Mouse (Mus musculus): ENCODE results near the gene Alg3. TPM values are rescaled to one million over a fixed set of nuclear protein-coding genes. Genes with fewer than 3 reads are reported as not detected.

Gene Alg3
- total RNA-seq, 2 experiments from 2014 or later: 8.7 to 11.0 TPM

GRCm38 (mm10) chr16:20610501-20611356, 806 bp downstream of the Alg3 start:
- DNase-seq (ENCODE audit: low spot score in 2 of 2): peak in 1 of 2 experiments; percentile 71

GRCm38 (mm10) chr16:20604705-20605104, 6.8 kb downstream of the Alg3 start:
- DNase-seq (ENCODE audit: low spot score in 2 of 2): peak in 1 of 2 experiments; percentile 52

GRCm38 (mm10) chr16:20600511-20600910, 11.0 kb downstream of the Alg3 start:
- DNase-seq (ENCODE audit: low spot score in 2 of 2): no peak

GRCm38 (mm10) chr16:20596687-20597441, 14.7 kb downstream of the Alg3 start:
- no peak for DNase-seq (ENCODE audit: low spot score in 2 of 2)

- DNase-seq (ENCODE audit: low spot score in 2 of 2): no peak
Observed at GRCm38 (mm10) chr16:20595737-20596136, 15.8 kb downstream of the Alg3 start.

- no peak for DNase-seq (ENCODE audit: low spot score in 2 of 2)
Observed at GRCm38 (mm10) chr16:20595060-20595673, 16.4 kb downstream of the Alg3 start.

- no peak for DNase-seq (ENCODE audit: low spot score in 2 of 2)
Observed at GRCm38 (mm10) chr16:20591076-20591705, 20.3 kb downstream of the Alg3 start.

GRCm38 (mm10) chr16:20590680-20591038, 20.9 kb downstream of the Alg3 start:
- no peak for DNase-seq (ENCODE audit: low spot score in 2 of 2)

GRCm38 (mm10) chr16:20589939-20590679, 21.4 kb downstream of the Alg3 start:
- no peak for DNase-seq (ENCODE audit: low spot score in 2 of 2)

GRCm38 (mm10) chr16:20589366-20589938, 22.1 kb downstream of the Alg3 start, which contains the start of gene Vwa5b2:
Gene Vwa5b2, plus strand, starts transcription at chr16:20589471.
- DNase-seq (ENCODE audit: low spot score in 2 of 2): no peak

- DNase-seq (ENCODE audit: low spot score in 2 of 2): no peak
Observed at GRCm38 (mm10) chr16:20565075-20565474, 46.5 kb downstream of the Alg3 start.

GRCm38 (mm10) chr16:20557381-20557780, 54.2 kb downstream of the Alg3 start:
- DNase-seq (ENCODE audit: low spot score in 2 of 2): no peak

Small RNA genes within 50 kb of the gene (microRNA-seq; reads per million reads assigned to microRNA genes)
- not detected for gene Mir1224

Other genes with a start within 250 kb of the Alg3 start
- gene Abcc5, start 185.3 kb downstream of the Alg3 start, total RNA-seq (2021): 10 to 100 TPM; 59.3 to 70.1 TPM
- gene Eif2b5, start 112.9 kb downstream of the Alg3 start, total RNA-seq (2021): 10 to 100 TPM; 46.3 to 51.8 TPM
- gene Dvl3, start 94.8 kb downstream of the Alg3 start, total RNA-seq (2021): 10 to 100 TPM; 60.7 to 63.6 TPM
- 100 to 1,000 TPM; 234 to 258 TPM for gene Ap2m1, start 76.3 kb downstream of the Alg3 start, total RNA-seq (2021)
- 10 to 100 TPM; 54.1 to 55.7 TPM for gene Abcf3, start 63.2 kb downstream of the Alg3 start, total RNA-seq (2021)
- gene Vwa5b2, start 22.3 kb downstream of the Alg3 start, total RNA-seq (2021): under 1 TPM; 0.05 to 0.66 TPM
- 1 to 10 TPM; 8.2 to 8.8 TPM for gene Eef1akmt4, start 142 bp downstream of the Alg3 start, total RNA-seq (2021)
- gene Gm49333, start 125 bp downstream of the Alg3 start, total RNA-seq (2021): not detected
- 1 to 10 TPM; 2.1 to 2.3 TPM for gene Camk2n2, start 9.6 kb upstream of the Alg3 start, total RNA-seq (2021)
- 1 to 10 TPM in 1 of 2 experiments, under 1 TPM in 1; 0.74 to 2.4 TPM for gene Ece2, start 18.1 kb upstream of the Alg3 start, total RNA-seq (2021)
- gene Psmd2, start 39.9 kb upstream of the Alg3 start, total RNA-seq (2021): 100 to 1,000 TPM; 179 to 195 TPM
- gene Eif4g1, start 56.6 kb upstream of the Alg3 start, total RNA-seq (2021): 100 to 1,000 TPM; 329 to 339 TPM
- 10 to 100 TPM; 40.5 to 44.9 TPM for gene Fam131a, start 81.5 kb upstream of the Alg3 start, total RNA-seq (2021)
- gene Polr2h, start 105.9 kb upstream of the Alg3 start, total RNA-seq (2021): 10 to 100 TPM; 20.1 to 20.6 TPM
- gene Clcn2, start 106.0 kb upstream of the Alg3 start, total RNA-seq (2021): 1 to 10 TPM; 4.5 to 4.9 TPM
- 10 to 100 TPM; 10.6 to 10.7 TPM for gene Chrd, start 121.4 kb upstream of the Alg3 start, total RNA-seq (2021)
- gene Thpo, start 122.8 kb upstream of the Alg3 start, total RNA-seq (2021): 1 to 10 TPM; 1.5 to 1.7 TPM

Measured in gastrocnemius, postnatal 4 days (tissue).